Mouse (Mus musculus): ENCODE measurements at regions not wholly inside any gene's neighbourhood (a gene's known extent, or its start where the extent isn't known, plus 50 kb on each side); places are given as distances from the start of the nearest gene placed in this dataset.

GRCm38 (mm10) chr3:99738093-99738803, 147.0 kb upstream of the Spag17 start:
- DNase-seq: peak; percentile 45 to 55

- DNase-seq: no peak
These were observed 145.6 kb upstream of the Spag17 start for GRCm38 (mm10) chr3:99739654-99740053.

GRCm38 (mm10) chr3:99741249-99742222, 143.7 kb upstream of the Spag17 start:
- DNase-seq: no peak

GRCm38 (mm10) chr3:99749725-99750124, 135.5 kb upstream of the Spag17 start:
- no peak for DNase-seq

GRCm38 (mm10) chr3:99778526-99778925, 106.7 kb upstream of the Spag17 start:
- no peak for DNase-seq

- DNase-seq: no peak
These were observed 99.2 kb upstream of the Spag17 start for GRCm38 (mm10) chr3:99785955-99786529.

GRCm38 (mm10) chr3:99791316-99791715, 93.9 kb upstream of the Spag17 start:
- DNase-seq: no peak

- no peak for DNase-seq
These were observed 91.6 kb upstream of the Spag17 start for GRCm38 (mm10) chr3:99793622-99794021.

GRCm38 (mm10) chr3:99795835-99796234, 89.4 kb upstream of the Spag17 start:
- no peak for DNase-seq

GRCm38 (mm10) chr3:99797791-99798190, 87.4 kb upstream of the Spag17 start:
- DNase-seq: peak in 1 of 2 experiments; percentile 13

- DNase-seq: no peak
These were observed 74.7 kb upstream of the Spag17 start for GRCm38 (mm10) chr3:99810532-99810931.

GRCm38 (mm10) chr3:99811276-99811675, 73.9 kb upstream of the Spag17 start:
- peak; percentile 37 to 55 for DNase-seq

- DNase-seq: no peak
These were observed 72.4 kb upstream of the Spag17 start for GRCm38 (mm10) chr3:99812836-99813235.

- no peak for DNase-seq
These were observed 70.1 kb upstream of the Spag17 start for GRCm38 (mm10) chr3:99815115-99815514.

- no peak for DNase-seq
These were observed 67.2 kb upstream of the Spag17 start for GRCm38 (mm10) chr3:99817965-99818364.

GRCm38 (mm10) chr3:99822735-99823134, 62.5 kb upstream of the Spag17 start:
- DNase-seq: peak; percentile 76 to 83

- peak; percentile 56 to 66 for DNase-seq
These were observed 62.0 kb upstream of the Spag17 start for GRCm38 (mm10) chr3:99823256-99823655.

Data from heart, adult 18-20 months (tissue).